Mouse (Mus musculus): Measurements from ENCODE around the gene Lrguk. TPM values are rescaled to one million over a fixed set of nuclear protein-coding genes. Genes with fewer than 3 reads are reported as not detected.

Lrguk gene
- total RNA-seq, 1 experiment from 2014 or later = not detected

- no peak for ATAC-seq (ENCODE audit: extremely low read depth, insufficient number of reproducible peaks, low FRiP score, poor library complexity, severe bottlenecking)
Measured at GRCm38 (mm10) chr6:34161511-34161910, 132.3 kb downstream of the Lrguk start.

- no peak for ATAC-seq (ENCODE audit: extremely low read depth, insufficient number of reproducible peaks, low FRiP score, poor library complexity, severe bottlenecking)
Measured at GRCm38 (mm10) chr6:34162607-34163006, 133.4 kb downstream of the Lrguk start.

GRCm38 (mm10) chr6:34163014-34163413 is 133.8 kb downstream of the Lrguk start:
- no peak for ATAC-seq (ENCODE audit: extremely low read depth, insufficient number of reproducible peaks, low FRiP score, poor library complexity, severe bottlenecking)

- no peak for ATAC-seq (ENCODE audit: extremely low read depth, insufficient number of reproducible peaks, low FRiP score, poor library complexity, severe bottlenecking)
Measured at GRCm38 (mm10) chr6:34168834-34169233, 139.6 kb downstream of the Lrguk start.

GRCm38 (mm10) chr6:34170844-34171494 is 141.7 kb downstream of the Lrguk start:
- no peak for ATAC-seq (ENCODE audit: extremely low read depth, insufficient number of reproducible peaks, low FRiP score, poor library complexity, severe bottlenecking)

GRCm38 (mm10) chr6:34171748-34172457 is 142.7 kb downstream of the Lrguk start:
- ATAC-seq (ENCODE audit: extremely low read depth, insufficient number of reproducible peaks, low FRiP score, poor library complexity, severe bottlenecking) = no peak

GRCm38 (mm10) chr6:34173251-34173650 is 144.0 kb downstream of the Lrguk start:
- ATAC-seq (ENCODE audit: extremely low read depth, insufficient number of reproducible peaks, low FRiP score, poor library complexity, severe bottlenecking) = no peak

GRCm38 (mm10) chr6:34174715-34175114 is 145.5 kb downstream of the Lrguk start:
- no peak for ATAC-seq (ENCODE audit: extremely low read depth, insufficient number of reproducible peaks, low FRiP score, poor library complexity, severe bottlenecking)

GRCm38 (mm10) chr6:34176111-34176863 is 147.0 kb downstream of the Lrguk start:
- no peak for ATAC-seq (ENCODE audit: extremely low read depth, insufficient number of reproducible peaks, low FRiP score, poor library complexity, severe bottlenecking)

- ATAC-seq (ENCODE audit: extremely low read depth, insufficient number of reproducible peaks, low FRiP score, poor library complexity, severe bottlenecking) = peak; percentile 96
Measured at GRCm38 (mm10) chr6:34176864-34177247, 147.6 kb downstream of the Lrguk start, which contains the start of gene Slc35b4. Slc35b4 (minus strand) TSS chr6:34177111.

- ATAC-seq (ENCODE audit: extremely low read depth, insufficient number of reproducible peaks, low FRiP score, poor library complexity, severe bottlenecking) = no peak
Measured at GRCm38 (mm10) chr6:34179007-34179406, 149.8 kb downstream of the Lrguk start.

GRCm38 (mm10) chr6:34179911-34180310 is 150.7 kb downstream of the Lrguk start:
- ATAC-seq (ENCODE audit: extremely low read depth, insufficient number of reproducible peaks, low FRiP score, poor library complexity, severe bottlenecking) = no peak

GRCm38 (mm10) chr6:34181961-34182360 is 152.7 kb downstream of the Lrguk start:
- ATAC-seq (ENCODE audit: extremely low read depth, insufficient number of reproducible peaks, low FRiP score, poor library complexity, severe bottlenecking) = no peak

- no peak for ATAC-seq (ENCODE audit: extremely low read depth, insufficient number of reproducible peaks, low FRiP score, poor library complexity, severe bottlenecking)
Measured at GRCm38 (mm10) chr6:34183326-34183725, 154.1 kb downstream of the Lrguk start.

Other genes starting within 250 kb of the Lrguk start
- gene Slc35b4, start 147.7 kb downstream of the Lrguk start, total RNA-seq (2017) = 14.4 and 14.8 TPM in 2 replicates